Mouse (Mus musculus) small intestine, adult 2 months (tissue): Measurements from ENCODE around the gene Mylip.

ENCODE experiments used
- CTCF ChIP-seq: fragments of 200-500 bp; IDR thresholded peaks from 2 replicates; pipeline ENCODE4 v1.5.1; 2012; ENCODE audit warnings: low read depth, mild to moderate bottlenecking, control low read depth, inconsistent platforms, low read length, moderate library complexity, mixed read lengths; ENCODE audit not compliant: insufficient replicate concordance, insufficient read length; ENCODE audit errors: extremely low read depth
- POLR2A ChIP-seq: fragments of 200-500 bp; IDR thresholded peaks from 2 replicates; pipeline ENCODE4 v1.6.1; 2012; ENCODE audit warnings: low read depth, mild to moderate bottlenecking, control low read depth, inconsistent platforms, low read length, moderate library complexity

- TF ChIP-seq POLR2A = no peak
- TF ChIP-seq CTCF = no peak
Measured at GRCm38 (mm10) chr13:45422251-45422650, 32.7 kb downstream of the Mylip start.
